Mouse (Mus musculus) CD4-positive helper T cell, adult 2 months (primary cell): ENCODE measurements around the gene Xlr5c.
A peak's percentile ranks its signal among the peaks of the same experiment; 100 is the strongest.
"Not testable (repeated sequence)": the region's sequence is repeated elsewhere in the genome, so short reads cannot be mapped to it uniquely, and the experiment has no call there.

Source experiments
- DNase-seq: peaks from one replicate; pipeline ENCODE4 v3.0.0-alpha.2; 2012; ENCODE audit warnings: low read depth, missing footprints, low spot score

The Xlr5c gene

GRCm38 (mm10) chrX:73292876-73293275 is at the start of gene Xlr5c, which contains the start of gene Xlr5a:
Gene Xlr5c, minus strand, starts transcription at chrX:73292976.
Gene Xlr5a, minus strand, starts transcription at chrX:73292976.
- DNase-seq = not testable (repeated sequence)

- DNase-seq = peak; percentile 81
These were observed 49.7 kb upstream of the Xlr5c start, which contains the start of gene Zfp275 for GRCm38 (mm10) chrX:73342483-73342895. Gene Zfp275, plus strand, starts transcription at chrX:73342621.

GRCm38 (mm10) chrX:73342068-73342467 is 49.3 kb upstream of the Xlr5c start:
- DNase-seq = no peak

GRCm38 (mm10) chrX:73341473-73341872 is 48.7 kb upstream of the Xlr5c start:
- no peak for DNase-seq

- DNase-seq = no peak
These were observed 44.0 kb upstream of the Xlr5c start, which contains the start of gene Gm45015 for GRCm38 (mm10) chrX:73336740-73337139. Gene Gm45015, minus strand, starts transcription at chrX:73336840.

- no peak for DNase-seq
These were observed 40.8 kb upstream of the Xlr5c start for GRCm38 (mm10) chrX:73333548-73333947.

GRCm38 (mm10) chrX:73327215-73327614 is 34.4 kb upstream of the Xlr5c start:
- no peak for DNase-seq

- no peak for DNase-seq
These were observed 28.3 kb upstream of the Xlr5c start for GRCm38 (mm10) chrX:73321029-73321428.

GRCm38 (mm10) chrX:73312522-73312921 is 19.7 kb upstream of the Xlr5c start:
- DNase-seq = peak; percentile 25

- DNase-seq = not testable (repeated sequence)
These were observed 3.0 kb upstream of the Xlr5c start for GRCm38 (mm10) chrX:73295745-73296144.

- DNase-seq = not testable (repeated sequence)
These were observed 27.5 kb downstream of the Xlr5c start, which contains the start of gene Xlr3c for GRCm38 (mm10) chrX:73265270-73265669. Gene Xlr3c, minus strand, starts transcription at chrX:73265390.

- not testable (repeated sequence) for DNase-seq
These were observed 30.3 kb downstream of the Xlr5c start for GRCm38 (mm10) chrX:73262428-73262827.

GRCm38 (mm10) chrX:73242821-73243325 is 49.9 kb downstream of the Xlr5c start, which contains the start of gene Xlr4c:
Gene Xlr4c, minus strand, starts transcription at chrX:73243130.
- DNase-seq = not testable (repeated sequence)
